Mouse (Mus musculus) cerebellum, adult 2 months (tissue): ENCODE data around the gene Rabgap1l. TPM values are rescaled to one million over a fixed set of nuclear protein-coding genes. Genes with fewer than 3 reads are reported as not detected.

Source experiments
- DNase-seq, 2 experiments: peaks; one replicate each; pipeline ENCODE4 v3.0.0; 2021
- H3K27ac ChIP-seq: fragments of 200-500 bp; 2 replicates; pipeline ENCODE4 v1.5.1; 2012; ENCODE audit warnings: low read length, control low read depth, inconsistent platforms; ENCODE audit not compliant: insufficient read depth
- H3K27me3 ChIP-seq: fragments of 200-500 bp; 2 replicates; pipeline ENCODE4 v1.6.1; 2012; ENCODE audit warnings: inconsistent platforms, mild to moderate bottlenecking, low read length, moderate library complexity; ENCODE audit not compliant: control insufficient read depth, insufficient read depth
- H3K4me1 ChIP-seq: fragments of 200-500 bp; 2 replicates; pipeline ENCODE4 v1.6.1; 2011; ENCODE audit warnings: low read length; ENCODE audit not compliant: control insufficient read depth, insufficient read depth
- H3K4me3 ChIP-seq: fragments of 200-500 bp; replicated peaks from 2 replicates; pipeline ENCODE3; 2011; ENCODE audit warnings: mild to moderate bottlenecking, low read depth, low read length, control low read depth; ENCODE audit not compliant: insufficient read depth
- CTCF ChIP-seq: fragments of 200-500 bp; IDR thresholded peaks from 2 replicates; pipeline ENCODE4 v1.5.1; 2011; ENCODE audit warnings: low read depth, mild to moderate bottlenecking, control low read depth, low read length, moderate library complexity, borderline replicate concordance; ENCODE audit not compliant: insufficient read depth
- POLR2A ChIP-seq: fragments of 200-500 bp; IDR thresholded peaks from 2 replicates; pipeline ENCODE4 v1.6.1; 2011; ENCODE audit warnings: low read length, control low read depth, borderline replicate concordance; ENCODE audit not compliant: insufficient read depth
- WGBS: fragments of 180-500 bp; shearing (Covaris S2); methylation state at CpG from one replicate; pipeline ENCODE4 v1.1.7; 2018; 5-methylcytosine and 5-hydroxymethylcytosine counted together
- polyA plus RNA-seq: library from polyadenylated mRNA; depleted of rRNA; stranded (reverse); fragments of >200 nt; gene quantifications from 2 replicates; pipeline ENCODE4 v1.2.3, GENCODE M21; 2012

The Rabgap1l gene
- polyA plus RNA-seq, 1 experiment, result 57.7 TPM

GRCm38 (mm10) chr1:160596948-160597270, 196.1 kb downstream of the Rabgap1l start:
- no peak overlapping the region for H3K27ac ChIP-seq
- no peaks in the 10 kb centered on the region for H3K4me1 ChIP-seq
- no peak overlapping the region for H3K4me3 ChIP-seq
- TF ChIP-seq POLR2A (no peak), CTCF (no peak)
- DNase-seq, result peak; percentile 38 to 55
- no peaks in the 10 kb centered on the region for H3K27me3 ChIP-seq
- 16% methylated on average over 3 of the region's 3 CpGs for WGBS

GRCm38 (mm10) chr1:160596252-160596947, 196.6 kb downstream of the Rabgap1l start:
- Histone ChIP-seq H3K27me3 (no peaks in the 10 kb centered on the region), H3K27ac (no peak overlapping the region), H3K4me1 (no peaks in the 10 kb centered on the region), H3K4me3 (no peak overlapping the region)
- no peak for TF ChIP-seq POLR2A
- no peak for TF ChIP-seq CTCF
- DNase-seq, result no peak

GRCm38 (mm10) chr1:160594576-160594975, 198.4 kb downstream of the Rabgap1l start:
- Histone ChIP-seq H3K4me1 (no peaks in the 10 kb centered on the region), H3K27ac (no peak overlapping the region), H3K27me3 (no peaks in the 10 kb centered on the region), H3K4me3 (no peak overlapping the region)
- TF ChIP-seq CTCF (no peak), POLR2A (no peak)
- WGBS, result 90% methylated on average over 1 of the region's 1 CpGs
- no peak for DNase-seq

- Histone ChIP-seq H3K4me3 (no peak overlapping the region), H3K4me1 (no peaks in the 10 kb centered on the region), H3K27me3 (no peaks in the 10 kb centered on the region), H3K27ac (no peak overlapping the region)
- no peak for DNase-seq
- TF ChIP-seq POLR2A (no peak), CTCF (no peak)
- WGBS, result 94% methylated on average over 4 of the region's 4 CpGs
Measured at GRCm38 (mm10) chr1:160594066-160594465, 198.9 kb downstream of the Rabgap1l start.

- Histone ChIP-seq H3K4me1 (no peaks in the 10 kb centered on the region), H3K27me3 (no peaks in the 10 kb centered on the region), H3K4me3 (no peak overlapping the region), H3K27ac (no peak overlapping the region)
- WGBS, result 71% methylated on average over 4 of the region's 4 CpGs
- DNase-seq, result no peak
- TF ChIP-seq CTCF (no peak), POLR2A (no peak)
Measured at GRCm38 (mm10) chr1:160588911-160589590, 204.0 kb downstream of the Rabgap1l start.

GRCm38 (mm10) chr1:160579309-160580233, 213.4 kb downstream of the Rabgap1l start:
- Histone ChIP-seq H3K4me1 (peaks cover 3% of the 10 kb centered on the region; the same call in 1 of the 2 replicates), H3K27ac (no peak overlapping the region), H3K4me3 (peak overlapping the region; percentile 56), H3K27me3 (no peaks in the 10 kb centered on the region)
- DNase-seq, result peak; percentile 25 to 42
- TF ChIP-seq POLR2A (no peak), CTCF (no peak)
- 35% methylated on average over 12 of the region's 12 CpGs for WGBS

- Histone ChIP-seq H3K27me3 (no peaks in the 10 kb centered on the region), H3K27ac (no peak overlapping the region), H3K4me1 (peaks cover 3% of the 10 kb centered on the region; the same call in 1 of the 2 replicates), H3K4me3 (no peak overlapping the region)
- TF ChIP-seq POLR2A, result no peak
- no peak for TF ChIP-seq CTCF
- DNase-seq, result no peak
- WGBS, result 87% methylated on average over 4 of the region's 4 CpGs
Measured at GRCm38 (mm10) chr1:160576124-160576523, 216.9 kb downstream of the Rabgap1l start.
